Mouse (Mus musculus) CD4-positive naive resting alpha-beta T cell, adult 57 days (primary cell): ENCODE results near the gene Sfxn4. TPM values are rescaled to one million over a fixed set of nuclear protein-coding genes. Genes with fewer than 3 reads are reported as not detected.

Experiments
- total RNA-seq: library from RNA; stranded (reverse); gene quantifications from one replicate; pipeline ENCODE4 v1.2.4, GENCODE M21; 2023

The Sfxn4 gene
- 3.3 TPM for total RNA-seq

DNA sequence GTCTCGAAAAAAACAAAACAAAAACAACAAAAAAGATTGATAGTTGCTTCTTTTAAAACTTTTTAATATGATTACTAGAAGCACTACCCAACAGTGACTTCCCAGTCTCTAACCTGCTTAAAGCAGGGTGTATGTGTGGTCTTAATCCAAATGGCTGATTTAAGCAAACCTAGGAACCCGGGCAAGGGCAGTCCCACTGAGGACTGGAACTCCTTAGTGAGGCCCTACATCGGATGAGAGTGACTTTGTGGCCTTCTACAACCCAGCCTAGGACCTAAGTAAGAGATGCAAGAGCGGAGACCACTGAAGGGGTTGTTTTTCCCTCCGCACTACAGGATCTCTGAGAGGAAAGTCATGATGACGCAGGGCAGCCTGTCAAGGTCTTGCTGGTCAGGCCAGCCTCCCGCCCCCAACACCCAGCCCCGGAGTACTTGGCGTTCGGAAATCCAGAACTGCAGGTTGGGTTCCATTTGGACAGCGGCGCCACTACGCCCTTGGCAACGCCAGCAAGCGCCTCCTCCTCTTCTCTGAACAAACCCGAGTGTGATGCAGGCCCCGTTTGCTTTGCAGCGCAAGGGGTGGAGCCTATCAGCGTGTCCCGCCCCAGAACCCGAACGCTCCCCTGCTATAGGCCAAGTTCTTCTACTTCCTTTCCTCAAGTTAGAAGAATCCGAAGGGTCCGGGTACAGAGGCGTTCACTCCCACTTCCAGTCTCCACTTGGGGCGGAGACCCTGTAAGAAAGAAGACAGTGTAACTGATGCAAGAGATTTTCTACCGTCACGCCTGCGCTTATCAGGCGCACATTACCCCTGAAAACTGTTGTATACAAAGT lies at the start of gene Sfxn4:
TSS of gene Sfxn4 (minus strand) at position 612 of the 833 bp plus-strand sequence.

DNA sequence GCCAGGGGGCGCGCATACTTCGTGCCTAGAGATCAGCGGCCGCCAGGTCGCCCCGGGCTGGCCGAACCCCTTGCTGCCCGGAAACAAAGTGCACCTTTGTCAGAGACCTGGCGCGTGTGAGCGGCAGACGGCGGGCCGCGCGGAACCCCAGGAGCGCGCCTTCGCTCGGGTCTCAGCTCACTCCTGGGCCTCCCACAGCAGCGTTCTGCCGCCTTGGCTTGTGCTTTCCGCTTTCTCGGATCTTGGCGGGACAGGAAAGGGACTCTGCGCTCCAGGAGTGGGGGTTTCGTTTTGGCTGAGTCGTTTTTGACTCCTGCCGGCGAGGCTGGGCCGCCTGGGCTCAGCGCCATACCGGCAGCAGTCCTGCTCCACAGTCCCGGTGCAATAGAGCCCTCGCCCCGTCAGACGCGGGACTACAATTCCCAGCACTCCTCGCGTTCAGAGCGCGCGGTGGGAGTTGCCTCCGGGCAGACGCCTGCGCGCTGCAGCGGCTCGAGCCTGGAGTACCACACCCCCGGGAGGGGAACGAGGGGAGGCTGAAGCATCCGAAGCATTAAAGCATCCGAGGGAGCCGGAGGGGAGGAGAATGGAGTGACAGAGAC lies 28.5 kb upstream of the Sfxn4 start, which contains the start of gene Grk5:
TSS of gene Grk5 (plus strand) at position 36 of the 602 bp plus-strand sequence.

GRCm38 (mm10) chr19:60874064-60874694 lies 12.9 kb upstream of the Sfxn4 start, which contains the start of gene Prdx3:
Prdx3 (minus strand) TSS chr19:60874556.

GRCm38 (mm10) chr19:60811098-60812035 lies 49.9 kb downstream of the Sfxn4 start, which contains the start of gene Fam45a:
Fam45a (plus strand) TSS chr19:60811585.

GRCm38 (mm10) chr19:60790551-60791161 lies 70.6 kb downstream of the Sfxn4 start, which contains the start of gene Eif3a:
Eif3a (minus strand) TSS chr19:60790658.

Other genes with a start within 250 kb of the Sfxn4 start
- gene Nanos1, start 105.5 kb downstream of the Sfxn4 start, total RNA-seq, result 4.6 TPM
- gene Eif3a, start 70.8 kb downstream of the Sfxn4 start, total RNA-seq, result 194 TPM
- 23.9 TPM for gene Fam45a, start 49.9 kb downstream of the Sfxn4 start, total RNA-seq
- 51.3 TPM for gene Prdx3, start 13.1 kb upstream of the Sfxn4 start, total RNA-seq
- gene Grk5, start 28.3 kb upstream of the Sfxn4 start, total RNA-seq, result 6.2 TPM